Mouse (Mus musculus) ES-E14 (cell line): Measurements from ENCODE around the gene Cntn2. TPM values are rescaled to one million over a fixed set of nuclear protein-coding genes. Genes with fewer than 3 reads are reported as not detected.

ENCODE experiments used
- DNase-seq: peaks from one replicate; pipeline ENCODE4 v3.0.0-alpha.2; 2013; ENCODE audit warnings: low read depth, low spot score
- H3K27ac ChIP-seq: 2 replicates; pipeline ENCODE4 v1.5.1; 2012; ENCODE audit warnings: low read depth, mild to moderate bottlenecking, low read length, moderate library complexity, mixed read lengths; ENCODE audit not compliant: poor library complexity, insufficient read depth, severe bottlenecking
- H3K36me3 ChIP-seq: 2 replicates; pipeline ENCODE4 v1.6.1; 2012; ENCODE audit warnings: mild to moderate bottlenecking, low read length, moderate library complexity, mixed read lengths; ENCODE audit not compliant: control insufficient read depth, poor library complexity, insufficient read depth, severe bottlenecking
- H3K4me1 ChIP-seq, 2 experiments: fragments of 150-350 bp in 1 of 2; sonication (generic) in 1 of 2; 2 replicates each; pipeline ENCODE4 v1.6.1; 2012; ENCODE audit warnings: low read length in 2 of 2, mild to moderate bottlenecking in 1 of 2, mixed read lengths in 1 of 2; ENCODE audit not compliant: control insufficient read depth in 2 of 2, insufficient read depth in 2 of 2, poor library complexity in 1 of 2
- H3K4me3 ChIP-seq, 2 experiments: fragments of 150-350 bp in 1 of 2; sonication (generic) in 1 of 2; 2 replicates each; pipeline ENCODE4 v1.5.1; 2012; ENCODE audit warnings: low read length in 2 of 2, low read depth in 1 of 2, mild to moderate bottlenecking in 1 of 2, mixed read lengths in 1 of 2; ENCODE audit not compliant: insufficient read depth in 1 of 2, poor library complexity in 1 of 2, severe bottlenecking in 1 of 2
- H3K9ac ChIP-seq: 2 replicates; pipeline ENCODE4 v1.6.1; 2012; ENCODE audit warnings: low read depth, mild to moderate bottlenecking, low read length, mixed read lengths; ENCODE audit not compliant: poor library complexity, insufficient read depth, severe bottlenecking
- H3K9me3 ChIP-seq: fragments of 150-350 bp; sonication (generic); 2 replicates; pipeline ENCODE4 v1.6.1; 2012; ENCODE audit warnings: low read depth, mild to moderate bottlenecking, low read length; ENCODE audit not compliant: control insufficient read depth, insufficient read depth
- CHD2 ChIP-seq: IDR thresholded peaks from 2 replicates; pipeline ENCODE4 v1.6.1; 2014; ENCODE audit warnings: mild to moderate bottlenecking, low read depth, low read length, inconsistent platforms
- HCFC1 ChIP-seq: IDR thresholded peaks from 2 replicates; pipeline ENCODE4 v1.6.1; 2012; ENCODE audit warnings: low read length, inconsistent platforms, borderline replicate concordance; ENCODE audit not compliant: insufficient read depth
- MAFK ChIP-seq: IDR thresholded peaks from 2 replicates; pipeline ENCODE4 v1.6.1; 2014; ENCODE audit warnings: mild to moderate bottlenecking, low read depth, low read length, inconsistent platforms; ENCODE audit not compliant: insufficient read depth
- ZC3H11A ChIP-seq: IDR thresholded peaks from 2 replicates; pipeline ENCODE4 v1.6.1; 2012; ENCODE audit warnings: low read depth, mild to moderate bottlenecking, inconsistent platforms, low read length, borderline replicate concordance
- ZNF384 ChIP-seq: IDR thresholded peaks from 2 replicates; pipeline ENCODE4 v1.6.1; 2012; ENCODE audit warnings: low read depth, low read length, inconsistent platforms
- in situ Hi-C, 2 experiments: fragments of 600-800 bp; cut with MboI; formaldehyde crosslinking; loops; one replicate each; pipeline ENCODE4 v1.15.1; 2025; ENCODE audit warnings: low sequenced_read_pairs in 2 of 2, inconsistent platforms in 1 of 2; ENCODE audit not compliant: unreplicated experiment in 2 of 2
- total RNA-seq: library from RNA; depleted of rRNA; stranded (reverse); fragments of 300-350 nt; gene quantifications from 2 replicates; pipeline ENCODE4 v1.2.3, GENCODE M21; 2012

Cntn2 gene
- total RNA-seq, 1 experiment = 2.9 TPM

GRCm38 (mm10) chr1:132506656-132507055, 36.4 kb downstream of the Cntn2 start:
- no peak overlapping the region for H3K9ac ChIP-seq

GRCm38 (mm10) chr1:132506058-132506457, 37.0 kb downstream of the Cntn2 start, which contains the start of gene Tmem81:
Gene Tmem81 (plus strand): TSS chr1:132506230.
- Histone ChIP-seq H3K4me3 (no peak within 1 kb of the TSS), H3K27ac (no peak within 1 kb of the TSS), H3K9ac (no peak within 1 kb of the TSS), H3K36me3 (peaks cover 37% of the 10 kb centered on the region), H3K9me3 (no peaks in the 10 kb centered on the region), H3K4me1 (no peaks in the 10 kb centered on the region)
- TF ChIP-seq CHD2 = no peak
- in situ Hi-C loops = no loop called here
- DNase-seq = no peak

More at GRCm38 (mm10) chr1:132506656-132507055, 36.4 kb downstream of the Cntn2 start:
- no peak overlapping the region for H3K4me3 ChIP-seq
- no peak overlapping the region for H3K27ac ChIP-seq
- no peaks in the 10 kb centered on the region; a peak in 1 of 4 replicates for H3K4me1 ChIP-seq
- TF ChIP-seq ZC3H11A (no peak), CHD2 (no peak), MAFK (no peak), ZNF384 (no peak), HCFC1 (no peak)
- DNase-seq = no peak
- peaks cover 36% of the 10 kb centered on the region for H3K36me3 ChIP-seq
- in situ Hi-C loops = no loop called here
- no peaks in the 10 kb centered on the region for H3K9me3 ChIP-seq

- TF ChIP-seq CHD2 = no peak
- in situ Hi-C loops = no loop called here
- H3K4me1 ChIP-seq = no peaks in the 10 kb centered on the region
- H3K9me3 ChIP-seq = no peaks in the 10 kb centered on the region
- no peak for DNase-seq
- no peak overlapping the region for H3K27ac ChIP-seq
- no peak overlapping the region for H3K9ac ChIP-seq
- no peak overlapping the region for H3K4me3 ChIP-seq
- H3K36me3 ChIP-seq = peaks cover 42% of the 10 kb centered on the region
Measured at GRCm38 (mm10) chr1:132505155-132505554, 37.9 kb downstream of the Cntn2 start.

DNA sequence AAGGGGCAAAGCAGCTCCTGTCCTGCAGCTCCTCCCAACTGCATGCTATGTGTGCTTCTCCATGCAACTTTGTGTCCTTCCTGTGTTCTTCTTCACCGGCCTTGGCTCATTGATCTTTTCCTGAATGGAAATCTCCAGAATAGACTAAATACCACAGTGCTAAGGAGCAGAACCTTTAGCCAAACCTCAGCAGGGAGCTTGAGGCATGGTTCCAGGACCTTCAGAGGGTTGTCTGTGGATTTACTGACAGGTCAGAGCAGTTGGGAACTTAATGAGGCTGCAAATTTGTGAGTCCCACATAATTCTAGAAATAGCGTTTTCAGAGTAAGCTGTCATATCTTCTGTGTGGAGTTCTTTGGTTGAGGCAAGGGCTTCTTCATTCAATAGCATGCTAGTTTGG, 42.5 kb downstream of the Cntn2 start:
- Histone ChIP-seq H3K9ac (no peak overlapping the region), H3K9me3 (no peaks in the 10 kb centered on the region), H3K27ac (no peak overlapping the region), H3K36me3 (peaks cover 33% of the 10 kb centered on the region), H3K4me3 (no peak overlapping the region), H3K4me1 (no peaks in the 10 kb centered on the region)
- no peak for DNase-seq
- TF ChIP-seq CHD2 = no peak
- TF ChIP-seq ZNF384 = no peak
- no peak for TF ChIP-seq ZC3H11A
- no peak for TF ChIP-seq HCFC1
- TF ChIP-seq MAFK = no peak
- in situ Hi-C loops = no loop called here

DNA sequence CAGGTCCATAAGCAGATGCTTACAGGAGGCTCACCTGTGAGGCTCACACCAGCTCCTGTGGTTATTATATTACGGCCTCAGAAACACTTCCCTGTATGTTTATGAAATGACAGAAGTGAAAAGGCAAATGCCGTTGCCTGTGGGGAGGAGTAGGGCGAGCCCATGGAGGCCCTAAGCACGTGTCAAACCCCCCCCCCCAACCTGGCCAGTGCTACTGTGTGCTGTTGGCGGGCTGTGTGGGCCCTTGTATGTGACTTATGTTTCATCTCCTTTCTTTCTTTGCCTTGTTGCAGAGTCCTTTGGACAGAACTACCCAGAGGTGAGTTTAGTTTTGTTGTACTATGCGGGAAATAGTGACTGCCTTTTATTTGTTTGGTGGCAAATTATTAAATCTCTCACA, 59.3 kb downstream of the Cntn2 start:
- H3K36me3 ChIP-seq = peaks cover 8% of the 10 kb centered on the region
- peaks cover 3 to 4% of the 10 kb centered on the region in 2 experiments; a peak in 2 of 4 replicates for H3K4me1 ChIP-seq
- no peak overlapping the region for H3K9ac ChIP-seq
- no peaks in the 10 kb centered on the region for H3K9me3 ChIP-seq
- H3K27ac ChIP-seq = no peak overlapping the region
- DNase-seq = no peak
- no peak overlapping the region for H3K4me3 ChIP-seq
- in situ Hi-C loops = no loop called here
- TF ChIP-seq MAFK (no peak), HCFC1 (no peak), CHD2 (no peak), ZNF384 (no peak), ZC3H11A (no peak)
